Mouse (Mus musculus) G1E (cell line): Measurements from ENCODE around the gene Nxph2. TPM values are rescaled to one million over a fixed set of nuclear protein-coding genes. Genes with fewer than 3 reads are reported as not detected.
"Not testable (repeated sequence)": the region's sequence is repeated elsewhere in the genome, so short reads cannot be mapped to it uniquely, and the experiment has no call there.

Experiments used
- ATAC-seq: 2 replicates; pipeline ENCODE4 v1.8.0; 2016; ENCODE audit warnings: mild to moderate bottlenecking; ENCODE audit not compliant: insufficient number of reproducible peaks, poor library complexity, low FRiP score, severe bottlenecking; ENCODE audit errors: extremely low read depth
- DNase-seq: peaks from one replicate; pipeline ENCODE4 v3.0.0; 2012; ENCODE audit warnings: low spot score
- H3K27me3 ChIP-seq: 2 replicates; pipeline ENCODE4 v1.6.1; 2012; ENCODE audit warnings: mild to moderate bottlenecking, low read length, inconsistent platforms; ENCODE audit not compliant: insufficient read depth
- H3K36me3 ChIP-seq: replicated peaks from 2 replicates; pipeline ENCODE3; 2012; ENCODE audit warnings: mild to moderate bottlenecking, inconsistent platforms
- H3K4me1 ChIP-seq: 2 replicates; pipeline ENCODE4 v1.6.1; 2012; ENCODE audit warnings: low read depth, low read length, inconsistent platforms, mixed read lengths; ENCODE audit not compliant: insufficient read depth
- H3K4me3 ChIP-seq: 2 replicates; pipeline ENCODE4 v1.5.1; 2012; ENCODE audit warnings: low read depth, mild to moderate bottlenecking, inconsistent platforms, low read length, moderate library complexity, mixed read lengths
- H3K9me3 ChIP-seq: replicated peaks from 2 replicates; pipeline ENCODE4 v1.6.1; 2012; ENCODE audit warnings: inconsistent platforms
- CTCF ChIP-seq: IDR thresholded peaks from 2 replicates; pipeline ENCODE4 v1.5.1; 2012; ENCODE audit warnings: low read depth, low read length, inconsistent platforms, mixed read lengths
- GATA1 ChIP-seq: IDR thresholded peaks from 2 replicates; pipeline ENCODE4 v1.6.1; 2012; ENCODE audit warnings: borderline replicate concordance, low read length, inconsistent platforms, mixed read lengths
- GATA2 ChIP-seq: IDR thresholded peaks from 2 replicates; pipeline ENCODE4 v1.6.1; 2012; ENCODE audit warnings: low read depth, low read length, inconsistent platforms, borderline replicate concordance
- POLR2AphosphoS5 ChIP-seq: IDR thresholded peaks from 2 replicates; pipeline ENCODE4 v1.6.1; 2012; ENCODE audit warnings: low read depth, low read length, inconsistent platforms; ENCODE audit not compliant: insufficient replicate concordance
- TAL1 ChIP-seq: conservative IDR thresholded peaks from 2 replicates; pipeline ENCODE4 v1.6.1; 2012; ENCODE audit warnings: low read depth, low read length, inconsistent platforms, mixed read lengths
- polyA plus RNA-seq: library from polyadenylated mRNA; stranded (reverse); fragments of >175 nt; gene quantifications from 2 replicates; pipeline ENCODE4 v1.2.3, GENCODE M21; 2012
- total RNA-seq, 2 experiments: library from RNA; stranded (forward) in 1 of 2; stranded (reverse) in 1 of 2; fragments of 200-1000 nt in 1 of 2; fragments of >200 nt in 1 of 2; fragmentation: Nextera tagmentation in 1 of 2; gene quantifications; 2 replicates each; pipeline ENCODE4 v1.2.3; 2014 to 2017

Gene Nxph2
- not detected in 2 replicates for total RNA-seq (2014; fragmentation: Nextera tagmentation)
- total RNA-seq (2017): 0.05 TPM in 1 of 2 replicates, not detected in the other
- not detected in 2 replicates for polyA plus RNA-seq

DNA sequence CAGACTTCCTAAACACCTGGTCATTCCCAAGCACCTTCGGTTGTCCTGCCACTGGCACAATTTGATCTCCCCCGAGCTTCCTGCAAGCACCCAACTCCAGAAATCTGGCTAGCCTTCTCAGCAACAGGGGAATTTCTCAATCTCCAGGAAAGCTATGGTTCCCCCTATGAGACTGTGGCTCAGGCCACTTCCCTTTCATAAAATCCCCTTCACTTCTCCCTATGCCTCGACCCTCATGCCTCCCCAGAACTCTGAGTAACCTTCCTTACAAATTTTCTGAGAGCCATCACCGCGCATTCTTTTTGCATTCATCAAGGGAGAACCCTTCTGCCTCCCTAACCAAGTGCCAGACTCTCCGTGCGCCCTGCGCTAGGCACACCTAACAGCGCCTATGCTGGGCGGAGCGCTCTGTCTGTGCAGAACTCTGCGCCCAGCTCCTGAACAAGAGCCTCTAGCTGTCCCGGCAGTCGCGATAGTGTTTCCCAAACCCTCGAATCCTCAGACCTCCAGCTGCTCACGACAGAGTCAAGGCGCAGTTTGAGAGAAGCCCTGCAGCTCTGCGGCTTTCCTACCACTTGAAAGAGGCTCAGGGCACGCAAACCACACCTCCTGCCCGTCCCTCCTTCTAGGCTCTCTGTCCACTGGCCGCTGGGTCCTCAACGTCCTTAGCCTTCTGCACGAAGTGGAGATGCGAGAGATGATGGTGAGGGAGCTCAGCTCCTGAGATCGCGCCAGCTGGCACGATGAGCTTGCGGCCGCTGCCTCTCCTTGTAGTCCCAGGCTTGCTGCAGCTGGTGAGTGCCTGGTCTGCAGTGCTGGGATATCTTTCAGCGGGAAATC, at the start of gene Nxph2:
Gene Nxph2 (plus strand): TSS at position 501 of the 840 bp plus-strand sequence.
- DNase-seq: no peak

DNA sequence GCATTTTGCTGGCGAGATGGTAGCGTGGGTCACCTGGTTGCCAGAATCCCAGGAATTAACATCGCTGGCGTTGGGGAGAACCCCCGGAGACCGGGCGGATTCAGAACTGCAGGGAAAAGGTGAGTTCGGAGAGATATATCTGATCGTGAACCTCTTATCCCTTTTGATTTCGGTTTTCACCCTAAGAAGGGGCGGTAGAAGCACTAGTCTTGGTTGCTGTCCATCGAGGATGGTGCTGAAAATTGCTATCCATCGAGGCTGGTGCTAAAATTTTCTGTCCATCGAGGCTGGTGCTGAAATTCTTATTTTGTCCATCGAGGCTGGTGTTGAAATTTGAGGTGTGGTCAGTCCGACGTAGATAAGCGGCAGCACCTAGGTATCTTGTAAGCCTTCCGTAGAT, 30.1 kb upstream of the Nxph2 start:
- not testable (repeated sequence) for ATAC-seq, H3K4me1 ChIP-seq, H3K27me3 ChIP-seq, H3K4me3 ChIP-seq, DNase-seq, H3K36me3 ChIP-seq, H3K9me3 ChIP-seq

More for the DNA sequence above, at the start of gene Nxph2:
- no peaks in the 10 kb centered on the region; the same call in 1 of the 2 replicates for H3K4me1 ChIP-seq
- TF ChIP-seq GATA1 (no peak), POLR2AphosphoS5 (no peak), GATA2 (no peak), TAL1 (no peak), CTCF (no peak)
- ATAC-seq: no peak
- no peaks in the 10 kb centered on the region for H3K9me3 ChIP-seq
- no peak within 1 kb of the TSS for H3K4me3 ChIP-seq
- no peaks in the 10 kb centered on the region for H3K36me3 ChIP-seq
- H3K27me3 ChIP-seq: peaks cover 11% of the 10 kb centered on the region

DNA sequence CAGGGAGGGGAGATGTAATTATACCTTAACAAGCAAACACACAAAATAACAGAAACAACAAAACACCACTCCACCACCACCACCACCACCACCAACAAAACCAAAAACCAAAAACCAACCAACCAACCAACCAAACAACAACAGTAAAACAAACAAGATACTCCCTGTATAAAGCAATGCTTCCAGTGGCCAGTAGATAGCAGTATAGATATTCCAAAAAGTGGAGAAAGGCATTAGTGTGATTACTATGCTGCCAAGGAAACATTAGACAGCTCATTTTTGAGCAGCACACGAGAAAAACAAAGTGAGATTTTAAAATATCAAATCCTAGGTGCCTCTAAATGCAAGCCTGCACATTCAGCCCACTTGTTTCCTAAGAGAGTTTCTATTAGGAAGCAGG, 6.2 kb upstream of the Nxph2 start:
- TF ChIP-seq POLR2AphosphoS5: no peak
- no peak for TF ChIP-seq CTCF
- no peak for TF ChIP-seq GATA2
- TF ChIP-seq GATA1: no peak
- no peak for TF ChIP-seq TAL1
- ATAC-seq (no peak), DNase-seq (no peak)
- no peaks in the 10 kb centered on the region for H3K36me3 ChIP-seq
- no peaks in the 10 kb centered on the region for H3K4me1 ChIP-seq
- H3K9me3 ChIP-seq: no peaks in the 10 kb centered on the region
- no peaks in the 10 kb centered on the region for H3K27me3 ChIP-seq
- no peak overlapping the region for H3K4me3 ChIP-seq

Other genes starting within 250 kb of the Nxph2 start
- gene Mastl, start 165.2 kb upstream of the Nxph2 start, total RNA-seq (2014; fragmentation: Nextera tagmentation): 18.6 and 20.7 TPM in 2 replicates
- 16.3 and 19.8 TPM in 2 replicates for gene Mastl, start 165.2 kb upstream of the Nxph2 start, total RNA-seq (2017)
- 1.1 and 1.8 TPM in 2 replicates for gene Mastl, start 165.2 kb upstream of the Nxph2 start, polyA plus RNA-seq
- gene Yme1l1, start 164.9 kb upstream of the Nxph2 start, total RNA-seq (2014; fragmentation: Nextera tagmentation): 186 and 206 TPM in 2 replicates
- gene Yme1l1, start 164.9 kb upstream of the Nxph2 start, total RNA-seq (2017): 150 and 164 TPM in 2 replicates
- gene Yme1l1, start 164.9 kb upstream of the Nxph2 start, polyA plus RNA-seq: 3.8 and 5.9 TPM in 2 replicates
- not detected in 2 replicates for gene 4931423N10Rik, start 113.8 kb upstream of the Nxph2 start, total RNA-seq (2014; fragmentation: Nextera tagmentation)
- 0.16 and 0.29 TPM in 2 replicates for gene 4931423N10Rik, start 113.8 kb upstream of the Nxph2 start, total RNA-seq (2017)
- gene 4931423N10Rik, start 113.8 kb upstream of the Nxph2 start, polyA plus RNA-seq: not detected in 2 replicates